Mouse (Mus musculus) heart, postnatal 10 days (tissue): ENCODE data around the gene Dab1. TPM values are rescaled to one million over a fixed set of nuclear protein-coding genes. Genes with fewer than 3 reads are reported as not detected.

Experiments used
- DNase-seq, 2 experiments: peaks; one replicate each; pipeline ENCODE4 v3.0.0; 2021
- intact Hi-C: fragments of 180-260 bp; cut with DNase I; formaldehyde crosslinking; loops from one replicate; pipeline ENCODE4 v1.15.1; 2025
- total RNA-seq, 2 experiments: library from RNA; stranded (reverse); gene quantifications; 2 replicates each; pipeline ENCODE4 v1.2.3; 2021

The Dab1 gene
- total RNA-seq, 2 experiments from 2014 or later = 0.40 to 0.43 TPM

- DNase-seq = no peak
- intact Hi-C loops = no loop called here
Observed at GRCm38 (mm10) chr4:104332399-104332798, 713.2 kb downstream of the Dab1 start.

- DNase-seq = no peak
- intact Hi-C loops = no loop called here
Observed at GRCm38 (mm10) chr4:104337279-104337678, 718.1 kb downstream of the Dab1 start.

GRCm38 (mm10) chr4:104338382-104338781, 719.2 kb downstream of the Dab1 start:
- intact Hi-C loops = no loop called here
- no peak for DNase-seq

- DNase-seq = no peak
- intact Hi-C loops = no loop called here
Observed at GRCm38 (mm10) chr4:104361345-104361744, 742.2 kb downstream of the Dab1 start.

GRCm38 (mm10) chr4:104366491-104366890, 747.3 kb downstream of the Dab1 start:
- intact Hi-C loops = no loop called here

GRCm38 (mm10) chr4:104366894-104367740, 748.0 kb downstream of the Dab1 start:
- intact Hi-C loops = no loop called here
- peak; percentile 35 to 50 for DNase-seq

More at GRCm38 (mm10) chr4:104366491-104366890, 747.3 kb downstream of the Dab1 start:
- DNase-seq = no peak

GRCm38 (mm10) chr4:104367741-104368411, 748.7 kb downstream of the Dab1 start:
- DNase-seq = peak; percentile 1 to 7
- intact Hi-C loops = no loop called here

GRCm38 (mm10) chr4:104368561-104369021, 749.4 kb downstream of the Dab1 start:
- peak; percentile 2 to 5 for DNase-seq
- intact Hi-C loops = no loop called here

- intact Hi-C loops = no loop called here
- DNase-seq = no peak
Observed at GRCm38 (mm10) chr4:104369091-104369490, 749.9 kb downstream of the Dab1 start.

- no peak for DNase-seq
- intact Hi-C loops = no loop called here
Observed at GRCm38 (mm10) chr4:104371136-104371535, 752.0 kb downstream of the Dab1 start.

- intact Hi-C loops = no loop called here
- no peak for DNase-seq
Observed at GRCm38 (mm10) chr4:104374191-104374590, 755.0 kb downstream of the Dab1 start.

GRCm38 (mm10) chr4:104384704-104385103, 765.5 kb downstream of the Dab1 start:
- intact Hi-C loops = no loop called here
- DNase-seq = no peak

GRCm38 (mm10) chr4:104385272-104385671, 766.1 kb downstream of the Dab1 start:
- DNase-seq = peak; percentile 11 to 18
- intact Hi-C loops = no loop called here

GRCm38 (mm10) chr4:104395515-104395914, 776.4 kb downstream of the Dab1 start:
- intact Hi-C loops = no loop called here
- no peak for DNase-seq

- no peak for DNase-seq
- intact Hi-C loops = no loop called here
Observed at GRCm38 (mm10) chr4:104396095-104396494, 776.9 kb downstream of the Dab1 start.

- no peak for DNase-seq
- intact Hi-C loops = no loop called here
Observed at GRCm38 (mm10) chr4:104399106-104399730, 780.1 kb downstream of the Dab1 start.

GRCm38 (mm10) chr4:104404099-104404498, 784.9 kb downstream of the Dab1 start:
- intact Hi-C loops = no loop called here
- DNase-seq = no peak

- intact Hi-C loops = no loop called here
Observed at GRCm38 (mm10) chr4:104410922-104411321, 791.8 kb downstream of the Dab1 start.

GRCm38 (mm10) chr4:104415482-104415881, 796.3 kb downstream of the Dab1 start:
- intact Hi-C loops = no loop called here
- DNase-seq = no peak

More at GRCm38 (mm10) chr4:104410922-104411321, 791.8 kb downstream of the Dab1 start:
- no peak for DNase-seq

- intact Hi-C loops = no loop called here
- DNase-seq = no peak
Observed at GRCm38 (mm10) chr4:104418354-104418753, 799.2 kb downstream of the Dab1 start.

GRCm38 (mm10) chr4:104420983-104421680, 802.0 kb downstream of the Dab1 start:
- intact Hi-C loops = no loop called here
- no peak for DNase-seq
